Mouse (Mus musculus): ENCODE data around the gene Dnaaf2.
"Not testable (repeated sequence)": the region's sequence is repeated elsewhere in the genome, so short reads cannot be mapped to it uniquely, and the experiment has no call there.

Gene Dnaaf2

GRCm38 (mm10) chr12:69197378-69198163, 658 bp downstream of the Dnaaf2 start:
- peak in 1 of 2 experiments; percentile 76 for DNase-seq

- DNase-seq, result peak; percentile 66 to 87
Measured at GRCm38 (mm10) chr12:69196444-69197377, 1.5 kb downstream of the Dnaaf2 start, which contains the start of gene Gm49383. Gene Gm49383, minus strand, starts transcription at chr12:69197104.

- no peak for DNase-seq
Measured at GRCm38 (mm10) chr12:69192637-69193036, 5.6 kb downstream of the Dnaaf2 start.

GRCm38 (mm10) chr12:69191396-69191795, 6.8 kb downstream of the Dnaaf2 start:
- no peak for DNase-seq

- peak in 1 of 2 experiments; percentile 24 for DNase-seq
Measured at GRCm38 (mm10) chr12:69190522-69190921, 7.7 kb downstream of the Dnaaf2 start.

GRCm38 (mm10) chr12:69190074-69190473, 8.2 kb downstream of the Dnaaf2 start:
- no peak for DNase-seq

- DNase-seq, result peak; percentile 55 to 78
Measured at GRCm38 (mm10) chr12:69186811-69187471, 11.3 kb downstream of the Dnaaf2 start.

GRCm38 (mm10) chr12:69185371-69185770, 12.9 kb downstream of the Dnaaf2 start:
- no peak for DNase-seq

GRCm38 (mm10) chr12:69184342-69185295, 13.6 kb downstream of the Dnaaf2 start:
- peak; percentile 46 to 76 for DNase-seq

- DNase-seq, result peak; percentile 99 to 100
Measured at GRCm38 (mm10) chr12:69183583-69184308, 14.5 kb downstream of the Dnaaf2 start, which contains the start of the genes Rpl36al and Mgat2. Gene Rpl36al, minus strand, starts transcription at chr12:69184083. Gene Mgat2, plus strand, starts transcription at chr12:69184157.

- DNase-seq, result no peak
Measured at GRCm38 (mm10) chr12:69181800-69182199, 16.4 kb downstream of the Dnaaf2 start.

- peak; percentile 27 to 62 for DNase-seq
Measured at GRCm38 (mm10) chr12:69179371-69179770, 18.9 kb downstream of the Dnaaf2 start.

GRCm38 (mm10) chr12:69177526-69177925, 20.7 kb downstream of the Dnaaf2 start:
- no peak for DNase-seq

- no peak for DNase-seq
Measured at GRCm38 (mm10) chr12:69175975-69176374, 22.3 kb downstream of the Dnaaf2 start.

GRCm38 (mm10) chr12:69171307-69171706, 26.9 kb downstream of the Dnaaf2 start:
- DNase-seq, result no peak

- peak; percentile 85 to 93 for DNase-seq
Measured at GRCm38 (mm10) chr12:69168461-69169106, 29.6 kb downstream of the Dnaaf2 start, which contains the start of gene Lrr1. Gene Lrr1, plus strand, starts transcription at chr12:69168814.

- no peak for DNase-seq
Measured at GRCm38 (mm10) chr12:69167656-69168460, 30.4 kb downstream of the Dnaaf2 start.

- DNase-seq, result not testable (repeated sequence)
Measured at GRCm38 (mm10) chr12:69166861-69167581, 31.2 kb downstream of the Dnaaf2 start.

GRCm38 (mm10) chr12:69164904-69165303, 33.3 kb downstream of the Dnaaf2 start:
- DNase-seq, result no peak

Data from kidney, postnatal 36 days (tissue).